Mouse (Mus musculus): ENCODE measurements around the gene Rpn2. TPM values are rescaled to one million over a fixed set of nuclear protein-coding genes. Genes with fewer than 3 reads are reported as not detected.

The Rpn2 gene
- polyA plus RNA-seq, 1 experiment, result 95.1 TPM

DNA sequence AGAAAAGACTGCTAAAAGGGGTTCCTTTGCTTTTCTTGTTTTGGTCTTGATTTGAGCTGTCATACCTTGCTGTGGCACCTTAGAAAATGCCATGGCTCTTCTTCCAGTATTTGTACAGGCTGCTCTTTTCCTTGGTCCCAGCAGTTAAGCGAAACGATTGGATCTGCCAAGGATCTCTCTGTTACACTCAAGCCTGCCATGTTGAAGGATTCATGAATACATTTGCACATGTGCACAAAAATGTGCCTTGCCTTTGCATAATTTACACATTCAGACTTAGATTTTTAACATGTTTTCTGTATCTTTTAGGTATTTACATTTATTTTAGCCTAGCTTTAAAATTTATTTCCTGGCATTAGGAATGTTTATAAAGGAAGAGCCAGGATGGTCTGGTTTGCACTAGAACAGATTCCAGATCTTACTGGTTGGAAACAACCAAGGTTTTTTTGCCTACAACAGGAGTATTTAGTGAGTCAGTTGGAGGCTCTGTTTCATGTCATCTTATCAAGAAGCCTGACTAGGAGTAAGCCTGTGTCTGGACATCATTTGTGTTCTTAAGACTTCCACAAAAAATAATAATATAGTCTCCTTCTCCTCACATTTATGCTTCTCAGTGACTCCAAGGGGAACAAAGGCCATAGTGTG, 29.6 kb downstream of the Rpn2 start:
- no peak overlapping the region for H3K4me3 ChIP-seq (ENCODE audit: extremely low read depth, insufficient read depth, insufficient read length)
- H3K27me3 ChIP-seq (ENCODE audit: control insufficient read depth, insufficient read depth, low read length), result no peaks in the 10 kb centered on the region
- DNase-seq (ENCODE audit: low read depth in 1 of 2, low spot score in 2 of 2), result no peak
- H3K36me3 ChIP-seq (ENCODE audit: control insufficient read depth, insufficient read depth, low read length), result peaks cover 34% of the 10 kb centered on the region
- H3K4me1 ChIP-seq (ENCODE audit: control insufficient read depth, insufficient read depth, insufficient read length), result no peaks in the 10 kb centered on the region
- no peak overlapping the region for H3K27ac ChIP-seq (ENCODE audit: insufficient read depth, low read length)
- TF ChIP-seq CTCF (IDR thresholded peaks at IDR 0.05; ENCODE audit: extremely low read depth, insufficient read depth, insufficient read length, insufficient replicate concordance) (no peak), POLR2A (IDR thresholded peaks at IDR 0.05; ENCODE audit: low read depth, low read length) (no peak)
- 96% methylated on average over 2 of the region's 2 CpGs for WGBS

DNA sequence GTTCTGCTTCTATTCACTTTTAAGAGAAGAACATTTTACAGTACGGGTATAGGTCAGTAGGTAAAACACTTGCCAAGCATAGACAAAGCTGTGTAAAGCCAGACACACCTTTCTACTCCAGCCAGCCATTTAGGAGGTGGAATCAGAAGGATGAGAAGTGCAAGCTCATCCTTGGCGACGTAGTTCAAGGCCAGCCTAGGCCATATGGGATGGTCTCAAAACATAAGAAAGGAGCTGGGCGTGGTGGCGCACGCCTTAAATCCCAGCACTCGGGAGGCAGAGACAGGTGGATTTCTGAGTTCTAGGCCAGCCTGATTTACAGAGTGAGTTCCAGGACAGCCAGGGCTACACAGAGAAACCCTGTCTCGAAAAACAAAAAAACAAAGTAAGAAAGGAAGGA, 30.8 kb downstream of the Rpn2 start:
- H3K36me3 ChIP-seq (ENCODE audit: control insufficient read depth, insufficient read depth, low read length), result peaks cover 35% of the 10 kb centered on the region
- no peak for DNase-seq (ENCODE audit: low read depth in 1 of 2, low spot score in 2 of 2)
- H3K4me1 ChIP-seq (ENCODE audit: control insufficient read depth, insufficient read depth, insufficient read length), result no peaks in the 10 kb centered on the region
- no peaks in the 10 kb centered on the region for H3K27me3 ChIP-seq (ENCODE audit: control insufficient read depth, insufficient read depth, low read length)
- WGBS, result 94% methylated on average over 8 of the region's 8 CpGs
- H3K4me3 ChIP-seq (ENCODE audit: extremely low read depth, insufficient read depth, insufficient read length), result no peak overlapping the region
- H3K27ac ChIP-seq (ENCODE audit: insufficient read depth, low read length), result no peak overlapping the region
- no peak for TF ChIP-seq POLR2A (IDR thresholded peaks at IDR 0.05; ENCODE audit: low read depth, low read length)
- no peak for TF ChIP-seq CTCF (IDR thresholded peaks at IDR 0.05; ENCODE audit: extremely low read depth, insufficient read depth, insufficient read length, insufficient replicate concordance)

DNA sequence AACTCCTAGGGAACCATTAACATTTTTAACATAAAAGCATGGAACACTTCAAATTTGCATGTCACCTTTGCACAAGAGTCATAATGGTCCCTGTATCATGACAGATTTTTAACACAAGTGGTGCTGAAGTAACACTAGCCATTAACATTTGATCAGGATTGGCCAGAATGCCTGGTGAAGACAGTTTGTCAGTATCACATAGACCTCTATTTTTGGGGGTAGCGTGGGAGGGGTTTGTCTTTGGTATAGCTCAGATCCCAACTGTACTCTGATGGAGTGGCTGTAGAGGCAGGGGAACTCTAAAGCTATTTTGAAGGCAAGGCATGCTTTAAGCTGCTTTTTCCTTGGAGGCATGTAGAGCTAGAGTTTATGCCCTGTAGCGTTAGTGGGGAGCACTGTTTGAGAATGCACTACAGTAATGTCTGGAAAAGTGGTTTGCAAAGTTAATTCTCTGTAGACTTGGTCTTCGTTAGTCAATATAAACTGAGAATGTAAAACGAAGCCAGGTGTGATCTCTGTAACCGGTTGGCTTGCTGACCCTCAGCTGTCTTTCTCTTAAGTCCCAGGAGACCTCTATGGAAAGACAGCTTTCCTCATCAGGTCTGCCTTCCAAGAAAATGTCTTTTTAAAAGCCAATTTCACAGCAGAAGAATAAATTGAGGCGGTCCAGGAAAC, 32.3 kb downstream of the Rpn2 start:
- no peak overlapping the region for H3K4me3 ChIP-seq (ENCODE audit: extremely low read depth, insufficient read depth, insufficient read length)
- 74% methylated on average over 6 of the region's 6 CpGs for WGBS
- TF ChIP-seq POLR2A (IDR thresholded peaks at IDR 0.05; ENCODE audit: low read depth, low read length), result no peak
- no peak for DNase-seq (ENCODE audit: low read depth in 1 of 2, low spot score in 2 of 2)
- no peaks in the 10 kb centered on the region for H3K4me1 ChIP-seq (ENCODE audit: control insufficient read depth, insufficient read depth, insufficient read length)
- H3K27ac ChIP-seq (ENCODE audit: insufficient read depth, low read length), result no peak overlapping the region
- H3K27me3 ChIP-seq (ENCODE audit: control insufficient read depth, insufficient read depth, low read length), result no peaks in the 10 kb centered on the region
- H3K36me3 ChIP-seq (ENCODE audit: control insufficient read depth, insufficient read depth, low read length), result peaks cover 45% of the 10 kb centered on the region

DNA sequence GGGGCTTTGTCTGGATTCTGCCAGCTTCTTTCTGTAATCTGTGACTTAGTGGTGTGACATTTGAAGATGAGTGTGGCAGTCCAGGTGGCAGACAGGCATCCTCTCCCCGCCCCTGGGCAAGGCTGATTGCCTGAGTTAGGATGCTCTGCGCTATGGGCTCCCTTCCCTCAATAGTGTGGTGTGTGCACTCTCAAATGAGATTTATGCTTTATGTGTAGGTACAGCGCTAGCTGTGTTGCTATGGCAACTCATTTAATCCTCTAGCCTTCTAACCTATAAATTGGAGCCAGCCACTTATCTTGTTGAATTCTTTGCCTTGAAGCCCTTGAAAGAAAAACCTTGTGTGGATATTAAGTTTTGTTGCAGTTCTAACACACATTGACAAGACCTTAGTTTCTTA, 34.9 kb downstream of the Rpn2 start:
- Histone ChIP-seq H3K36me3 (ENCODE audit: control insufficient read depth, insufficient read depth, low read length) (peaks cover 53% of the 10 kb centered on the region), H3K4me1 (ENCODE audit: control insufficient read depth, insufficient read depth, insufficient read length) (no peaks in the 10 kb centered on the region), H3K27ac (ENCODE audit: insufficient read depth, low read length) (no peak overlapping the region), H3K4me3 (ENCODE audit: extremely low read depth, insufficient read depth, insufficient read length) (no peak overlapping the region), H3K27me3 (ENCODE audit: control insufficient read depth, insufficient read depth, low read length) (no peaks in the 10 kb centered on the region)
- over 99% methylated on average over 3 of the region's 3 CpGs for WGBS
- no peak for DNase-seq (ENCODE audit: low read depth in 1 of 2, low spot score in 2 of 2)
- TF ChIP-seq CTCF (IDR thresholded peaks at IDR 0.05; ENCODE audit: extremely low read depth, insufficient read depth, insufficient read length, insufficient replicate concordance) (no peak), POLR2A (IDR thresholded peaks at IDR 0.05; ENCODE audit: low read depth, low read length) (no peak)

DNA sequence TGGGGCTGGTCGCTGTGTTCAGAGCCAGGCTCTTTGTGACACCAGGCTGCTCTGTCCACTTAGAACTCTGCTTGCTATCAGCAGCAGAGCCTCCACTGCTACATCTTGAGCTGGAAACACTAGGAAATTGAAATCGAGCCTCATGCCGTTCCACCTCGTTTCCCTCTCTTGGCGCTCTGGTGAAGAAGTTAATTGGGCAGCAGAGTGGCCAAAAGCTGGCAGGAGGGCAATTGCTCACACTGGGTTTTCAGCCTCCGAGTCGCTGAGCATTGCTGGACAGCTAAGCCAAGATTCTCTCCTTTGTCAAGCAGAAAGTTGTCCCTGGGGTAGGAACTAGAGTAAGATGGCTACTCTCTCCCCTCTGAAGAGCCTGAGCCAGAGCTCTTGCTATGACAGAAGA, 35.5 kb downstream of the Rpn2 start:
- Histone ChIP-seq H3K4me3 (ENCODE audit: extremely low read depth, insufficient read depth, insufficient read length) (no peak overlapping the region), H3K36me3 (ENCODE audit: control insufficient read depth, insufficient read depth, low read length) (peaks cover 53% of the 10 kb centered on the region), H3K4me1 (ENCODE audit: control insufficient read depth, insufficient read depth, insufficient read length) (no peaks in the 10 kb centered on the region), H3K27ac (ENCODE audit: insufficient read depth, low read length) (no peak overlapping the region), H3K27me3 (ENCODE audit: control insufficient read depth, insufficient read depth, low read length) (no peaks in the 10 kb centered on the region)
- no peak for DNase-seq (ENCODE audit: low read depth in 1 of 2, low spot score in 2 of 2)
- 91% methylated on average over 7 of the region's 7 CpGs for WGBS
- no peak for TF ChIP-seq CTCF (IDR thresholded peaks at IDR 0.05; ENCODE audit: extremely low read depth, insufficient read depth, insufficient read length, insufficient replicate concordance)
- no peak for TF ChIP-seq POLR2A (IDR thresholded peaks at IDR 0.05; ENCODE audit: low read depth, low read length)

DNA sequence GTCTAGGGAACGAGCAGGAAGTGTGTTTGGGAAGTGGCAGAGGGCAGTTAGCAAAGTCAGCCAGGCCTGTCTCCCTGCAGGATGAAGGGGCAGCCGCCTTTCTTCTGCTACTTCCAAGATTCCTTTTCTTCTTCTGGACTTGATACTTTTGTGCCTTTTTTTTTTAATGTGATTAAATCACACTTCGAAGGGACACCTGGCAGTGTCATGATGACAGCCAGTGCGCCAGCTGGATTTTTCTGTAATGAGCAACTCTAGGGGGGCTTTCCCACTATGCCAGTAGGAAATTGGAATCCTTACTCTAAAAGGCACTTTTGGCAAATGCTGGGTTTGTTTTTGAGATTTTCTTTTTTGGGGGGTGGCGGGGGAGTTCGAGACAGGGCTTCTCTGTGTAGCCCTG, 36.7 kb downstream of the Rpn2 start:
- Histone ChIP-seq H3K27me3 (ENCODE audit: control insufficient read depth, insufficient read depth, low read length) (no peaks in the 10 kb centered on the region), H3K4me3 (ENCODE audit: extremely low read depth, insufficient read depth, insufficient read length) (no peak overlapping the region), H3K36me3 (ENCODE audit: control insufficient read depth, insufficient read depth, low read length) (peaks cover 56% of the 10 kb centered on the region), H3K4me1 (ENCODE audit: control insufficient read depth, insufficient read depth, insufficient read length) (no peaks in the 10 kb centered on the region), H3K27ac (ENCODE audit: insufficient read depth, low read length) (no peak overlapping the region)
- whole genome bisulfite sequencing, result 90% methylated on average over 6 of the region's 6 CpGs
- TF ChIP-seq CTCF (IDR thresholded peaks at IDR 0.05; ENCODE audit: extremely low read depth, insufficient read depth, insufficient read length, insufficient replicate concordance) (no peak), POLR2A (IDR thresholded peaks at IDR 0.05; ENCODE audit: low read depth, low read length) (no peak)
- no peak for DNase-seq (ENCODE audit: low read depth in 1 of 2, low spot score in 2 of 2)

DNA sequence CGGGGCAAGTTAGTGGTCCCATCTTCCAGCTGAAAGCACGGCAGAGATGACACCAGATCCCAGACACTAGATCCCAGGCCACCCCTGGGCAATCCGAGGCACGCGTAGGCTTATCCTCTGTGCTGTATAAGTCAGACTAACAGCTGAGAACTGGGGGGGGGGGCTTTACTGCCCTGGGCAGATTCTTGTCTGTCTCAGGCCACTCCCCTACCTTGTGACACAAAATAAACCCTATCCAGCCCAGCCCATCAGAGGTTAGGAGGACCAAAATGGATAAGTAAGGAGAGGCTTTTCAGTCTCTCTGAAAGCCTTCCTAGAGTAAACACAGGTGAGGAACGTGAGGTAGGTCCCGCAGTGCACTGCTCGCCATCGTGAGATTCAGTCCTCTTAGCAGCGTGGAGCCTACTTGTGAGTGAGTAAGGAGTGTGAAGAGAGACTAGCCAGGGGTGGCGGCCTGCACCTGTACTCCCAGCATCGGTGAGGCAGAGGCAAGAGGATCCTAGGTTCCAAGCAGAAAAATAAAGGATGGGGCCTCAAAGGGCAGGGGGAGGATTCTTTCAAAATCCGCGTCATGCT, 37.6 kb downstream of the Rpn2 start:
- Histone ChIP-seq H3K4me3 (ENCODE audit: extremely low read depth, insufficient read depth, insufficient read length) (no peak overlapping the region), H3K4me1 (ENCODE audit: control insufficient read depth, insufficient read depth, insufficient read length) (no peaks in the 10 kb centered on the region), H3K36me3 (ENCODE audit: control insufficient read depth, insufficient read depth, low read length) (peaks cover 56% of the 10 kb centered on the region), H3K27ac (ENCODE audit: insufficient read depth, low read length) (no peak overlapping the region), H3K27me3 (ENCODE audit: control insufficient read depth, insufficient read depth, low read length) (no peaks in the 10 kb centered on the region)
- 97% methylated on average over 14 of the region's 14 CpGs for WGBS
- DNase-seq (ENCODE audit: low read depth in 1 of 2, low spot score in 2 of 2), result no peak
- TF ChIP-seq CTCF (IDR thresholded peaks at IDR 0.05; ENCODE audit: extremely low read depth, insufficient read depth, insufficient read length, insufficient replicate concordance) (no peak), POLR2A (IDR thresholded peaks at IDR 0.05; ENCODE audit: low read depth, low read length) (no peak)

All from spleen, adult 2 months (tissue).